Mouse (Mus musculus) MEL (cell line): ENCODE data around the gene Sgms1. TPM values are rescaled to one million over a fixed set of nuclear protein-coding genes. Genes with fewer than 3 reads are reported as not detected.

Experiments
- DNase-seq: peaks from one replicate; pipeline ENCODE4 v3.0.0; 2011; ENCODE audit warnings: low read depth, low spot score
- H3K27ac ChIP-seq: 2 replicates; pipeline ENCODE4 v1.5.1; 2012; ENCODE audit warnings: low read depth, mild to moderate bottlenecking, control low read depth, low read length, moderate library complexity; ENCODE audit not compliant: control insufficient read depth
- H3K27me3 ChIP-seq, 2 experiments: fragments of 150-350 bp in 1 of 2; sonication (generic) in 1 of 2; 2 replicates each; pipeline ENCODE4 v1.6.1; 2012; ENCODE audit warnings: low read length in 2 of 2, mild to moderate bottlenecking in 2 of 2, improper control_type of control experiment in 1 of 2, moderate library complexity in 1 of 2; ENCODE audit not compliant: insufficient read depth in 2 of 2, control insufficient read depth in 1 of 2
- H3K36me3 ChIP-seq, 2 experiments: 2 replicates each; pipeline ENCODE4 v1.6.1; 2012 to 2014; ENCODE audit warnings: low read length in 2 of 2, improper control_type of control experiment in 1 of 2, inconsistent platforms in 1 of 2, mild to moderate bottlenecking in 1 of 2; ENCODE audit not compliant: insufficient read depth in 2 of 2, control insufficient read depth in 1 of 2
- H3K4me1 ChIP-seq, 2 experiments: fragments of 150-350 bp in 1 of 2; sonication (generic) in 1 of 2; 2 replicates each; pipeline ENCODE4 v1.6.1; 2012; ENCODE audit warnings: low read length in 2 of 2, improper control_type of control experiment in 1 of 2, mild to moderate bottlenecking in 1 of 2; ENCODE audit not compliant: insufficient read depth in 2 of 2, control insufficient read depth in 1 of 2
- H3K4me3 ChIP-seq, 2 experiments: fragments of 150-350 bp in 1 of 2; sonication (generic) in 1 of 2; 2 replicates each; pipeline ENCODE4 v1.5.1; 2012; ENCODE audit warnings: low read depth in 2 of 2, low read length in 2 of 2, mild to moderate bottlenecking in 2 of 2, moderate library complexity in 2 of 2, control low read depth in 1 of 2, improper control_type of control experiment in 1 of 2; ENCODE audit not compliant: control insufficient read depth in 1 of 2, insufficient read depth in 1 of 2
- H3K79me2 ChIP-seq: 2 replicates; pipeline ENCODE4 v1.6.1; 2012; ENCODE audit warnings: mild to moderate bottlenecking, low read length, moderate library complexity; ENCODE audit not compliant: control insufficient read depth, poor library complexity, insufficient read depth
- H3K9ac ChIP-seq: 2 replicates; pipeline ENCODE4 v1.6.1; 2012; ENCODE audit warnings: low read depth, mild to moderate bottlenecking, control low read depth, low read length, moderate library complexity; ENCODE audit not compliant: control insufficient read depth, poor library complexity, severe bottlenecking
- H3K9me3 ChIP-seq: fragments of 150-350 bp; sonication (generic); replicated peaks from 2 replicates; pipeline ENCODE4 v1.6.1; 2012; ENCODE audit warnings: mild to moderate bottlenecking, low read length, improper control_type of control experiment, moderate library complexity; ENCODE audit not compliant: insufficient read depth
- BHLHE40 ChIP-seq: IDR thresholded peaks from 2 replicates; pipeline ENCODE4 v1.6.1; 2012; ENCODE audit warnings: low read depth, mild to moderate bottlenecking, inconsistent platforms, low read length, improper control_type of control experiment, borderline replicate concordance
- CHD1 ChIP-seq: IDR thresholded peaks from 2 replicates; pipeline ENCODE4 v1.6.1; 2012; ENCODE audit warnings: low read depth, mild to moderate bottlenecking, inconsistent platforms, low read length, improper control_type of control experiment
- EP300 ChIP-seq, 2 experiments: IDR thresholded peaks; 2 replicates each; pipeline ENCODE4 v1.6.1; 2011; ENCODE audit warnings: improper control_type of control experiment in 2 of 2, low read length in 2 of 2, low read depth in 1 of 2, mild to moderate bottlenecking in 1 of 2
- KAT2A ChIP-seq: conservative IDR thresholded peaks from 2 replicates; pipeline ENCODE4 v1.6.1; 2012; ENCODE audit warnings: low read depth, low read length, improper control_type of control experiment, inconsistent platforms
- MEF2A ChIP-seq: IDR thresholded peaks from 2 replicates; pipeline ENCODE4 v1.6.1; 2014; ENCODE audit warnings: low read depth, mild to moderate bottlenecking, inconsistent platforms, low read length, improper control_type of control experiment; ENCODE audit not compliant: poor library complexity, insufficient replicate concordance, severe bottlenecking; ENCODE audit errors: extremely low read depth
- POLR2A ChIP-seq, 2 experiments: IDR thresholded peaks; 2 replicates each; pipeline ENCODE4 v1.6.1; 2011 to 2012; ENCODE audit warnings: low read length in 2 of 2, mild to moderate bottlenecking in 2 of 2, control low read depth in 1 of 2, improper control_type of control experiment in 1 of 2, low read depth in 1 of 2, moderate library complexity in 1 of 2; ENCODE audit not compliant: control insufficient read depth in 1 of 2, insufficient read depth in 1 of 2, poor library complexity in 1 of 2
- SIN3A ChIP-seq: IDR thresholded peaks from 2 replicates; pipeline ENCODE4 v1.6.1; 2012; ENCODE audit warnings: low read length, improper control_type of control experiment, inconsistent platforms
- SMC3 ChIP-seq: IDR thresholded peaks from 2 replicates; pipeline ENCODE4 v1.6.1; 2011; ENCODE audit warnings: low read depth, low read length, improper control_type of control experiment
- TAL1 ChIP-seq: IDR thresholded peaks from 2 replicates; pipeline ENCODE4 v1.6.1; 2012; ENCODE audit warnings: mild to moderate bottlenecking, inconsistent platforms, low read length, moderate library complexity, mixed read lengths
- TCF12 ChIP-seq: IDR thresholded peaks from 2 replicates; pipeline ENCODE4 v1.6.1; 2014; ENCODE audit warnings: low read depth, mild to moderate bottlenecking, inconsistent platforms, low read length, improper control_type of control experiment, moderate library complexity
- ZKSCAN1 ChIP-seq: IDR thresholded peaks from 2 replicates; pipeline ENCODE4 v1.6.1; 2012; ENCODE audit warnings: low read depth, mild to moderate bottlenecking, inconsistent platforms, low read length, improper control_type of control experiment, moderate library complexity
- ZMIZ1 ChIP-seq: IDR thresholded peaks from 2 replicates; pipeline ENCODE4 v1.6.1; 2012; ENCODE audit warnings: low read depth, mild to moderate bottlenecking, inconsistent platforms, low read length, improper control_type of control experiment, moderate library complexity
- ZNF384 ChIP-seq: IDR thresholded peaks from 2 replicates; pipeline ENCODE4 v1.6.1; 2012; ENCODE audit warnings: low read depth, mild to moderate bottlenecking, inconsistent platforms, low read length, improper control_type of control experiment
- polyA plus RNA-seq, 2 experiments: library from polyadenylated mRNA; stranded (reverse) in 1 of 2; unstranded in 1 of 2; fragments of >175 nt in 1 of 2; fragments of >200 nt in 1 of 2; gene quantifications; 2 replicates each; pipeline versions ENCODE4 v1.2.1 to v1.2.4; 2012; ENCODE audit warnings: low replicate concordance in 2 of 2, low read depth in 1 of 2; ENCODE audit not compliant: insufficient read length in 2 of 2, insufficient read depth in 1 of 2, missing spikeins in 1 of 2
- total RNA-seq: library from RNA; depleted of rRNA; stranded (reverse); fragments of 300-350 nt; gene quantifications from 2 replicates; pipeline ENCODE4 v1.2.3, GENCODE M21; 2012

The Sgms1 gene
- total and polyA plus RNA-seq, 3 experiments, result 16.3 to 18.5 TPM; not detected in 1

DNA sequence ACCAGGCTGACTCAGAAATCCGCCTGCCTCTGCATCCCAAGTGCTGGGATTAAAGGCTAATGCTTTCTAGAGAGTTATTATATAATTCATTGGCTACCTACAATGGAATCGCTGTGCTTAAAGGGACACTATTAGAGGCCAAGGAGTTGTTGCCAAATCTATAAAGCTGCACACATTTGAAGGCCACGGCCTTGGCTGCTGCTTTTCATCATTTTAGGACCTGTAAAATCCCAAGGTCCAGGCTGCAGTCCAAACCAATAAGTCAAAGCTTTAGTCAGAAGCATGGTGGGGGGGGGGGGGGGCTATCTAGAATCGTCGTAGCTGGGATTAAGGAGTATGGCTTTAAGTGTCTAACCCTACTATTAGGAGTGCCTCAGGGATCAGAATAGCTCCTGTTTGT is 9.0 kb upstream of the Sgms1 start:
- Histone ChIP-seq H3K27ac (no peak overlapping the region), H3K27me3 (no peaks in the 10 kb centered on the region), H3K9ac (no peak overlapping the region), H3K9me3 (no peaks in the 10 kb centered on the region), H3K79me2 (no peaks in the 10 kb centered on the region), H3K4me1 (peaks cover 0 to 6% of the 10 kb centered on the region in 2 experiments; a peak in 3 of 4 replicates), H3K36me3 (peaks cover 0 to 9% of the 10 kb centered on the region in 2 experiments; a peak in 2 of 4 replicates), H3K4me3 (no peak overlapping the region)
- no peak for DNase-seq
- TF ChIP-seq POLR2A (IDR thresholded peaks at IDR 0.05; ENCODE audit: control insufficient read depth in 1 of 2, insufficient read depth in 1 of 2, low read depth in 1 of 2, low read length in 2 of 2, poor library complexity in 1 of 2), result no peak
- no peak for TF ChIP-seq TAL1
- no peak for TF ChIP-seq EP300 (IDR thresholded peaks at IDR 0.05; ENCODE audit: low read depth in 1 of 2, low read length in 2 of 2)

- no peak overlapping the region for H3K4me3 ChIP-seq
- TF ChIP-seq BHLHE40 (peak; percentile 59; the same call in 1 of the 2 replicates), EP300 (IDR thresholded peaks at IDR 0.05; ENCODE audit: low read depth in 1 of 2, low read length in 2 of 2) (0 out of 4 replicates have a peak, but pooled peaks of 1 of the 2 experiments have one; percentile 19), ZNF384 (no peak)
- no peaks in the 10 kb centered on the region for H3K27me3 ChIP-seq
- no peak overlapping the region for H3K27ac ChIP-seq
- no peak for DNase-seq
- H3K36me3 ChIP-seq, result peaks cover 0 to 6% of the 10 kb centered on the region in 2 experiments; a peak in 2 of 4 replicates
- H3K9ac ChIP-seq, result no peak overlapping the region
- no peaks in the 10 kb centered on the region for H3K79me2 ChIP-seq
- H3K9me3 ChIP-seq, result no peaks in the 10 kb centered on the region
- H3K4me1 ChIP-seq, result no peaks in the 10 kb centered on the region; a peak in 2 of 4 replicates
Measured at GRCm38 (mm10) chr19:32396303-32396702, 6.8 kb upstream of the Sgms1 start.

GRCm38 (mm10) chr19:32394825-32395224 is 5.3 kb upstream of the Sgms1 start:
- TF ChIP-seq ZNF384 (no peak), KAT2A (no peak), ZKSCAN1 (no peak), TCF12 (no peak), SMC3 (no peak), SIN3A (no peak), ZMIZ1 (no peak), CHD1 (no peak), MEF2A (no peak), POLR2A (IDR thresholded peaks at IDR 0.05; ENCODE audit: control insufficient read depth in 1 of 2, insufficient read depth in 1 of 2, low read depth in 1 of 2, low read length in 2 of 2, poor library complexity in 1 of 2) (no peak)

More at GRCm38 (mm10) chr19:32394825-32395224, 5.3 kb upstream of the Sgms1 start:
- no peaks in the 10 kb centered on the region for H3K27me3 ChIP-seq
- peaks cover 0 to 12% of the 10 kb centered on the region in 2 experiments; a peak in 2 of 4 replicates for H3K36me3 ChIP-seq
- H3K4me3 ChIP-seq, result no peak overlapping the region
- peaks cover 0 to 5% of the 10 kb centered on the region in 2 experiments; a peak in 3 of 4 replicates for H3K4me1 ChIP-seq
- no peak overlapping the region for H3K9ac ChIP-seq
- no peaks in the 10 kb centered on the region for H3K9me3 ChIP-seq
- H3K27ac ChIP-seq, result no peak overlapping the region
- H3K79me2 ChIP-seq, result peaks cover 1% of the 10 kb centered on the region; the same call in 1 of the 2 replicates
- DNase-seq, result no peak
